Mouse (Mus musculus) hindbrain, embryonic 16.5 days (tissue): ENCODE data around the gene Vstm4. TPM values are rescaled to one million over a fixed set of nuclear protein-coding genes. Genes with fewer than 3 reads are reported as not detected.

ENCODE experiments used
- ATAC-seq: fragments of 200-750 bp; cut with Nextera tagmentation; 2 replicates; pipeline ENCODE4 v1.8.0; 2017; ENCODE audit warnings: moderate TSS enrichment, moderate library complexity
- H3K27ac ChIP-seq: fragments of 300-500 bp; sonication (generic); 2 replicates; pipeline ENCODE4 v1.5.1; 2014; ENCODE audit warnings: low read depth, mild to moderate bottlenecking, control low read depth, low read length, moderate library complexity
- H3K27me3 ChIP-seq: fragments of 300-500 bp; sonication (generic); replicated peaks from 2 replicates; pipeline ENCODE4 v1.6.1; 2014; ENCODE audit warnings: low read length; ENCODE audit not compliant: control insufficient read depth, insufficient read depth
- H3K36me3 ChIP-seq: fragments of 300-500 bp; sonication (generic); 2 replicates; pipeline ENCODE4 v1.6.1; 2014; ENCODE audit warnings: mild to moderate bottlenecking, low read length, moderate library complexity, mixed read lengths; ENCODE audit not compliant: control insufficient read depth, insufficient read depth
- H3K4me1 ChIP-seq: fragments of 300-500 bp; sonication (generic); 2 replicates; pipeline ENCODE4 v1.6.1; 2014; ENCODE audit warnings: low read depth, low read length; ENCODE audit not compliant: control insufficient read depth, insufficient read depth
- H3K4me2 ChIP-seq: fragments of 300-500 bp; sonication (generic); 2 replicates; pipeline ENCODE4 v1.6.1; 2014; ENCODE audit warnings: mild to moderate bottlenecking, low read length, control low read depth, moderate library complexity
- H3K4me3 ChIP-seq: fragments of 300-500 bp; sonication (generic); 2 replicates; pipeline ENCODE4 v1.5.1; 2014; ENCODE audit warnings: mild to moderate bottlenecking, low read length, control low read depth, moderate library complexity
- H3K9ac ChIP-seq: fragments of 300-500 bp; sonication (generic); 2 replicates; pipeline ENCODE4 v1.6.1; 2014; ENCODE audit warnings: low read depth, mild to moderate bottlenecking, control low read depth, low read length, moderate library complexity
- H3K9me3 ChIP-seq: fragments of 300-500 bp; sonication (generic); 2 replicates; pipeline ENCODE4 v1.6.1; 2014; ENCODE audit warnings: mild to moderate bottlenecking, low read length, moderate library complexity; ENCODE audit not compliant: control insufficient read depth
- WGBS: fragments of 180-500 bp; shearing (Covaris S2); extraction: QIAGEN DNeasy Blood & Tissue Kit; methylation state at CpG from one replicate; pipeline ENCODE4 v1.1.7; 2014; 5-methylcytosine and 5-hydroxymethylcytosine counted together
- polyA plus RNA-seq: library from polyadenylated mRNA; unstranded; fragments of >200 nt; fragmentation: Nextera tagmentation; extraction: Ambion mirVana; gene quantifications from 2 replicates; pipeline ENCODE4 v1.2.1, GENCODE M21; 2015

The Vstm4 gene
- polyA plus RNA-seq, 1 experiment from 2014 or later: 14.5 TPM

DNA sequence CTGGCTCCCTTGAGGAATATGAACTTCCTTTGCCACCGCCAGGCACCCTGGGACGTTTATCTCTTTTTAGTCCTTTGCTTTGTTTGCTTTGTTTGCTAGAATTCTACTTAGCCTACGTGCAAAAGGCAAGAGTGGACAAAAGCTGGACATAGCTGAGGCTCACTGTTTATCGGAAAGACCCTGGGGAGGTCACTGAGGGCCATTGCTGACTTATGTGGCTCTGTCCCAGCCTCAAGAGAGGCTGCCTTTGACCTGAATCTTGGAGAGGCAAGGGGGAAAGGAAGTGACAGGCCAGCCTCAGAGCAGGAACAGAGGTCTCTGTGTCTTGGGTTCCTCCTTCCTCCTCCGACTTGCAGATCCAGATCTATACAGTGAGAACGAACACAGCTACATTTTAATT lies 21.0 kb downstream of the Vstm4 start:
- Histone ChIP-seq H3K27ac (no peak overlapping the region), H3K9ac (no peak overlapping the region), H3K36me3 (no peaks in the 10 kb centered on the region), H3K4me1 (no peaks in the 10 kb centered on the region), H3K27me3 (no peaks in the 10 kb centered on the region), H3K4me3 (no peak overlapping the region), H3K4me2 (no peak overlapping the region), H3K9me3 (no peaks in the 10 kb centered on the region)
- WGBS: 60% methylated on average over 6 of the region's 6 CpGs
- ATAC-seq: no peak

DNA sequence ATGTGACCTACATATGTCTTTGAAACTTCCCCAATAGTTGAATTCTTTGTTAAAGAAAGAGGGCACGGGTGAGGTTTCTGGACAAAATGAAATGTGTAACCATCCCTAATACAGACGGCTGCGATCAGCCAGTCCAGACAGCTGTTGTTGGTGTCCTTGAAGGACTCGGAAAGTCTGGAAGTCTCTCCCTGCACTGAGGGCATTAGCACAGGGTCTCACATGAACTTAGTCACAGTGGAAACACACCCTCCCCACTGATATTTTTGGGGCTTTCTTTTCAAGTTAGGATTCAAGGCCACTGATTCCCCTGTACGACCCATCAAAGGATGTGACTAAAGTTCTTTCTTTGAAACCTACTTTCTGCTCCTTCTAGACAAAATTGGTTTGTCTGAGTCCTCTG lies 23.8 kb downstream of the Vstm4 start:
- no peak overlapping the region for H3K4me2 ChIP-seq
- no peaks in the 10 kb centered on the region for H3K36me3 ChIP-seq
- H3K27ac ChIP-seq: no peak overlapping the region
- H3K4me3 ChIP-seq: no peak overlapping the region
- H3K9me3 ChIP-seq: no peaks in the 10 kb centered on the region
- no peaks in the 10 kb centered on the region for H3K27me3 ChIP-seq
- H3K9ac ChIP-seq: no peak overlapping the region
- H3K4me1 ChIP-seq: no peaks in the 10 kb centered on the region
- ATAC-seq: no peak
- 86% methylated on average over 5 of the region's 5 CpGs for WGBS

DNA sequence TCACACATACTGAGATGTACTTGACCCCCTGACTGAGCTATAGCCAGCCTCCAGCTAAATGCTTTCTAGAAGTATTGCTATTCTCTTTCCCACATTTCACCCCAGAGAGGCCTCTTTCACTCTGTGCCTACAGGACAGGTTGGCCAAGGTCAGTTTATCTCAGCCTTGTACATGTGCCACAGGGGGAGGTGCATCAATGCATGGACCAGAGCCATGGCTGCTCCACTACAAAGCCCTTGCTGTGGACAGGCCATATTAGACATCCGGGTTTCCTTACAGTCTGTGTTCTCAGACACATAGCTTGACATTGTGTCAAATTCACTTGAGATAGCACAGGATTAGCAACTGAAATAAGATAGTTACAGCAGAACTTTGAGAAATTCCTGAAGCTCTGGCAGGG lies 25.1 kb downstream of the Vstm4 start:
- 83% methylated on average over 1 of the region's 1 CpGs for WGBS
- Histone ChIP-seq H3K27ac (no peak overlapping the region), H3K4me3 (no peak overlapping the region), H3K9ac (no peak overlapping the region), H3K4me1 (no peaks in the 10 kb centered on the region), H3K36me3 (no peaks in the 10 kb centered on the region), H3K9me3 (no peaks in the 10 kb centered on the region), H3K27me3 (no peaks in the 10 kb centered on the region), H3K4me2 (no peak overlapping the region)
- no peak for ATAC-seq

GRCm38 (mm10) chr14:32888876-32889674 lies 32.5 kb downstream of the Vstm4 start:
- H3K4me1 ChIP-seq: peaks cover 5% of the 10 kb centered on the region
- peak overlapping the region; percentile 36 for H3K27ac ChIP-seq
- no peaks in the 10 kb centered on the region for H3K9me3 ChIP-seq
- H3K36me3 ChIP-seq: no peaks in the 10 kb centered on the region
- H3K4me3 ChIP-seq: no peak overlapping the region
- no peaks in the 10 kb centered on the region for H3K27me3 ChIP-seq
- H3K9ac ChIP-seq: no peak overlapping the region
- 6% methylated on average over 6 of the region's 6 CpGs for WGBS
- H3K4me2 ChIP-seq: no peak overlapping the region
- ATAC-seq: peak; percentile 97

GRCm38 (mm10) chr14:32894341-32894853 lies 37.8 kb downstream of the Vstm4 start:
- Histone ChIP-seq H3K4me1 (peaks cover 4% of the 10 kb centered on the region), H3K4me3 (no peak overlapping the region), H3K9ac (no peak overlapping the region), H3K36me3 (no peaks in the 10 kb centered on the region), H3K4me2 (no peak overlapping the region), H3K27ac (no peak overlapping the region), H3K9me3 (no peaks in the 10 kb centered on the region), H3K27me3 (no peaks in the 10 kb centered on the region)
- peak; percentile 42; the same call in 1 of the 2 replicates for ATAC-seq
- 61% methylated on average over 4 of the region's 4 CpGs for WGBS

GRCm38 (mm10) chr14:32894878-32895277 lies 38.3 kb downstream of the Vstm4 start:
- Histone ChIP-seq H3K4me2 (no peak overlapping the region), H3K9me3 (no peaks in the 10 kb centered on the region), H3K9ac (no peak overlapping the region), H3K27me3 (no peaks in the 10 kb centered on the region), H3K4me3 (no peak overlapping the region), H3K4me1 (peaks cover 4% of the 10 kb centered on the region; the same call in 1 of the 2 replicates), H3K36me3 (no peaks in the 10 kb centered on the region), H3K27ac (no peak overlapping the region)
- WGBS: 80% methylated on average over 4 of the region's 4 CpGs
- no peak for ATAC-seq

- WGBS: 94% methylated on average over 2 of the region's 2 CpGs
- Histone ChIP-seq H3K4me1 (peaks cover 4% of the 10 kb centered on the region; the same call in 1 of the 2 replicates), H3K36me3 (no peaks in the 10 kb centered on the region), H3K4me3 (no peak overlapping the region), H3K9me3 (no peaks in the 10 kb centered on the region), H3K27me3 (no peaks in the 10 kb centered on the region), H3K27ac (no peak overlapping the region), H3K4me2 (no peak overlapping the region), H3K9ac (no peak overlapping the region)
- peak; percentile 62; the same call in 1 of the 2 replicates for ATAC-seq
These were observed 40.3 kb downstream of the Vstm4 start for GRCm38 (mm10) chr14:32896896-32897295.

DNA sequence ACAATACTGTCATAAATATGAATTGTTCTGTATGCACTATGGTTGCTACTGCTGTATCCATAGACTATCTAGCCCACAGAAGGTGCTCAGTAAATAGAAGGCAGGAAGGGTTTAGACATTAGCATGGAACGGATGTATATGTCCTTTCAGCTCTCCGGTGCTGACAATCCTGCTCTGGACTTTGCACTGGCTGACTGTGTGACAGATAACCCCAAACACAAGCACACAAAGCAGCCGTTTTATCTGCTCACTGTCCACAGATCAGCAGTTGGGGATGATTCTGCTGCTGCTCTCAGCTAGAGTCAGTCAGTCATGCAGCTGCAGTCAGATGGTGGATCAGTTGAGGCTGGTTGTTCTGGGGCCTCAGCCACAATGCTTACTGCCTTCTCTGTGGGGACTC lies 46.6 kb downstream of the Vstm4 start:
- Histone ChIP-seq H3K36me3 (no peaks in the 10 kb centered on the region), H3K4me1 (peaks cover 4% of the 10 kb centered on the region; the same call in 1 of the 2 replicates), H3K4me2 (no peak overlapping the region), H3K27me3 (no peaks in the 10 kb centered on the region), H3K9me3 (no peaks in the 10 kb centered on the region), H3K27ac (no peak overlapping the region), H3K4me3 (no peak overlapping the region), H3K9ac (no peak overlapping the region)
- no peak for ATAC-seq
- 86% methylated on average over 3 of the region's 3 CpGs for WGBS

- Histone ChIP-seq H3K9me3 (no peaks in the 10 kb centered on the region), H3K27me3 (no peaks in the 10 kb centered on the region), H3K4me1 (peaks cover 4% of the 10 kb centered on the region; the same call in 1 of the 2 replicates), H3K4me3 (no peak overlapping the region), H3K27ac (no peak overlapping the region), H3K9ac (no peak overlapping the region), H3K36me3 (no peaks in the 10 kb centered on the region), H3K4me2 (no peak overlapping the region)
- WGBS: 42% methylated on average over 3 of the region's 3 CpGs
- ATAC-seq: 0 out of 2 replicates have a peak, but pooled peaks have one; percentile 37
These were observed 50.0 kb downstream of the Vstm4 start for GRCm38 (mm10) chr14:32906545-32906944.
